ENCODE assay signal across 8 mouse cellular contexts in the genomic region with DNA sequence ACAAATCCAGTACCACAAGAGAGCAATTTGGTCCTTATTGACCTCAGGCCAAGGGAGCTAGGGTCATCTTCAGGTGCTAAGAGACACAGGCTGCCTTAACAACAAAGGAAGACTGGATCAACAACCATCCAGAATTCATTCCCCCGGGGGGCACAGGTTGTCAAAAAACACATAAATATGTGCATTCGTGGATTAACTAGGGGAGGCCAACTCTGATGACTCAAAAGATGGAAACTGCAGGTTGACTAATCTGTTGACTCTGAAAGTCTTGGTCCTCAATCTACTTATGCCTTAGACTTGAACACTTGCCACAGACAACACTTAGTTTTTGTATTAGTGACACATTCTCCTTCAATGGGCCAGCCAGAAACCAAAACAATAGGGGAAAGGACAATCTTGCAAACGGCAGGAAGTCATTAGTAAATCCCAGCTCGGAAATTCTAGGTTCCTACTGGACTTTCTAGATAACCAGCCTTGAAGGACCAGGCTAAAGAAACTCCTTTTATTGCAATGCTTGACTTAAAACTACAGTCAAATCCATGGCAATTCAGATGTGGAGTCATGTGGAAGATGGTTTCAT.
DNase-seq lines count a peak whose midpoint lies in the region; ATAC-seq and TF ChIP-seq lines count a peak whose summit lies in the region.

No protein-coding gene starts in this region.

- 33% methylated on average over 4 of the region's 4 CpGs for WGBS in heart, adult 2 months
- 64% methylated on average over 4 of the region's 4 CpGs for WGBS in kidney, embryonic 14.5 days
- 64% methylated on average over 4 of the region's 4 CpGs for WGBS in midbrain, embryonic 16.5 days

- peaks cover 2% of the 10 kb centered on the region; the same call in 1 of the 2 replicates for H3K36me3 ChIP-seq in heart, adult 2 months (ENCODE audit: control insufficient read depth, insufficient read depth, low read length)
- no peaks in the 10 kb centered on the region for H3K36me3 ChIP-seq in kidney, embryonic 14.5 days (ENCODE audit: control insufficient read depth, insufficient read depth, low read length)
- no peaks in the 10 kb centered on the region for H3K36me3 ChIP-seq in midbrain, embryonic 16.5 days (ENCODE audit: control insufficient read depth, insufficient read depth, low read length)

- no peak for TF ChIP-seq EP300 in heart, adult 2 months (IDR thresholded peaks at IDR 0.05; ENCODE audit: insufficient read depth, low read depth, low read length)

- no peak for TF ChIP-seq POLR2A in heart, adult 2 months (IDR thresholded peaks at IDR 0.05; ENCODE audit: insufficient read depth, low read depth, low read length)

- ATAC-seq in kidney, embryonic 14.5 days (ENCODE audit: low FRiP score, low TSS enrichment), result no peak; the same call in 1 of the 2 replicates
- peak; percentile 34; the same call in 1 of the 2 replicates for ATAC-seq in midbrain, embryonic 16.5 days

- no peak overlapping the region for H3K9ac ChIP-seq in heart, adult 2 months (ENCODE audit: low read depth, low read length)
- H3K9ac ChIP-seq in kidney, embryonic 14.5 days (ENCODE audit: low read depth, low read length), result peak overlapping the region; percentile 78; the same call in 1 of the 2 replicates
- H3K9ac ChIP-seq in midbrain, embryonic 16.5 days (ENCODE audit: low read depth, low read length), result peak overlapping the region; percentile 97; the same call in 1 of the 2 replicates

- H3K9me3 ChIP-seq in kidney, embryonic 14.5 days (ENCODE audit: control insufficient read depth, low read length), result no peaks in the 10 kb centered on the region
- H3K9me3 ChIP-seq in midbrain, embryonic 16.5 days (replicated peaks; ENCODE audit: control insufficient read depth, low read length, poor library complexity, severe bottlenecking), result no peaks in the 10 kb centered on the region

- H3K4me1 ChIP-seq in heart, adult 2 months (ENCODE audit: control insufficient read depth, insufficient read depth, low read length), result peaks cover 4% of the 10 kb centered on the region
- H3K4me1 ChIP-seq in kidney, embryonic 14.5 days (ENCODE audit: control insufficient read depth, insufficient read depth, low read length), result no peaks in the 10 kb centered on the region
- peaks cover 5% of the 10 kb centered on the region; the same call in 1 of the 2 replicates for H3K4me1 ChIP-seq in midbrain, embryonic 16.5 days (ENCODE audit: control insufficient read depth, insufficient read depth, low read length)

- H3K4me3 ChIP-seq in heart, adult 2 months, result no peak overlapping the region
- H3K4me3 ChIP-seq in kidney, embryonic 14.5 days (ENCODE audit: low read length), result peak overlapping the region; percentile 52
- H3K4me3 ChIP-seq in midbrain, embryonic 16.5 days (ENCODE audit: low read depth, low read length), result peak overlapping the region; percentile 64; the same call in 1 of the 2 replicates

- peak overlapping the region; percentile 73 for H3K27ac ChIP-seq in heart, adult 2 months
- 0 out of 2 replicates have a peak overlapping the region, but pooled peaks have one; percentile 43 for H3K27ac ChIP-seq in kidney, embryonic 14.5 days (ENCODE audit: low read depth, low read length)
- H3K27ac ChIP-seq in midbrain, embryonic 16.5 days (ENCODE audit: low read length), result no peak overlapping the region; the same call in 1 of the 2 replicates

- intact Hi-C loops in heart, adult 2 months (cut with DNase I), result loop anchor here (1.0 to 10.0 kb wide), 11 partner anchors 101 to 1360 kb away; no protein-coding TSS in a partner anchor
- intact Hi-C loops in heart, postnatal 25 days (cut with DNase I), result loop anchor here (2.0 to 10.0 kb wide), 10 partner anchors 118 to 1340 kb away; a partner anchor contains a TSS

- DNase-seq in heart, adult 2 months, result peak in 1 of 2 experiments; percentile 5
- DNase-seq in heart, postnatal 25 days (ENCODE audit: low spot score), result no peak
- peak; percentile 61 for DNase-seq in heart, adult 8-10 months (ENCODE audit: low spot score)
- DNase-seq in urinary bladder, postnatal 36 days (ENCODE audit: low spot score in 2 of 2), result no peak
- no peak for DNase-seq in retina, postnatal 1 day
- no peak for DNase-seq in thymus, postnatal 10 days (ENCODE audit: low spot score in 2 of 2)

- H3K79me2 ChIP-seq in heart, adult 2 months (replicated peaks; ENCODE audit: control insufficient read depth, insufficient read depth, low read length), result no peaks in the 10 kb centered on the region

- no peak for TF ChIP-seq CTCF in heart, adult 2 months (IDR thresholded peaks at IDR 0.05)

- H3K4me2 ChIP-seq in kidney, embryonic 14.5 days (replicated peaks; ENCODE audit: low read depth, low read length), result peak overlapping the region; percentile 92
- peak overlapping the region; percentile 95 for H3K4me2 ChIP-seq in midbrain, embryonic 16.5 days (ENCODE audit: low read length)

- 0 out of 2 replicates have a peak, but pooled peaks cover 2% of the 10 kb centered on the region for H3K27me3 ChIP-seq in heart, adult 2 months (ENCODE audit: control insufficient read depth, insufficient read depth, low read length)
- no peaks in the 10 kb centered on the region for H3K27me3 ChIP-seq in kidney, embryonic 14.5 days (ENCODE audit: control insufficient read depth, insufficient read depth, low read length)
- no peaks in the 10 kb centered on the region for H3K27me3 ChIP-seq in midbrain, embryonic 16.5 days (ENCODE audit: control insufficient read depth, insufficient read depth, low read depth, low read length)
